Mouse (Mus musculus): ENCODE data around the gene Pak3. TPM values are rescaled to one million over a fixed set of nuclear protein-coding genes. Genes with fewer than 3 reads are reported as not detected.

Gene Pak3
- total RNA-seq, 2 experiments from 2014 or later = 20.9 to 21.7 TPM

- peak; percentile 45 for DNase-seq
Observed at GRCm38 (mm10) chrX:143664221-143665150, 146.1 kb downstream of the Pak3 start.

GRCm38 (mm10) chrX:143665771-143666170, 147.4 kb downstream of the Pak3 start:
- no peak for DNase-seq

- DNase-seq = peak; percentile 11
Observed at GRCm38 (mm10) chrX:143666991-143667390, 148.6 kb downstream of the Pak3 start.

- peak; percentile 61 for DNase-seq
Observed at GRCm38 (mm10) chrX:143668242-143668641, 149.9 kb downstream of the Pak3 start.

- DNase-seq = no peak
Observed at GRCm38 (mm10) chrX:143678566-143678965, 160.2 kb downstream of the Pak3 start.

- no peak for DNase-seq
Observed at GRCm38 (mm10) chrX:143722250-143722649, 203.9 kb downstream of the Pak3 start.

GRCm38 (mm10) chrX:143725411-143725810, 207.0 kb downstream of the Pak3 start:
- DNase-seq = no peak

- DNase-seq = peak; percentile 7
Observed at GRCm38 (mm10) chrX:143736035-143736434, 217.6 kb downstream of the Pak3 start.

GRCm38 (mm10) chrX:143739171-143739570, 220.8 kb downstream of the Pak3 start:
- DNase-seq = peak; percentile 37

GRCm38 (mm10) chrX:143762556-143762955, 244.2 kb downstream of the Pak3 start:
- no peak for DNase-seq

GRCm38 (mm10) chrX:143815948-143816347, 297.6 kb downstream of the Pak3 start:
- no peak for DNase-seq

GRCm38 (mm10) chrX:143818961-143819360, 300.6 kb downstream of the Pak3 start:
- no peak for DNase-seq

GRCm38 (mm10) chrX:143826521-143826920, 308.1 kb downstream of the Pak3 start:
- no peak for DNase-seq

- peak; percentile 3 for DNase-seq
Observed at GRCm38 (mm10) chrX:143827212-143827611, 308.8 kb downstream of the Pak3 start, which contains the start of gene Capn6. TSS of gene Capn6 (minus strand) at chrX:143827414.

- no peak for DNase-seq
Observed at GRCm38 (mm10) chrX:143846637-143847036, 328.2 kb downstream of the Pak3 start.

Small RNAs within 50 kb of the gene (microRNA-seq; reads per million reads assigned to microRNA genes)
- not detected for gene Gm47298

Other genes with a start within 250 kb of the Pak3 start
- gene Chrdl1, start 124.3 kb upstream of the Pak3 start, total RNA-seq (2021) = 1 to 10 TPM; 4.4 to 5.3 TPM